Mouse (Mus musculus) embryonic fibroblast, embryonic 13.5 days (primary cell): Measurements from ENCODE around the gene Bicral. TPM values are rescaled to one million over a fixed set of nuclear protein-coding genes. Genes with fewer than 3 reads are reported as not detected.
"Not testable (repeated sequence)": the region's sequence is repeated elsewhere in the genome, so short reads cannot be mapped to it uniquely, and the experiment has no call there.

Source experiments
- H3K27ac ChIP-seq: 2 replicates; pipeline ENCODE4 v1.5.1; 2012; ENCODE audit warnings: low read length, control low read depth, inconsistent platforms; ENCODE audit not compliant: insufficient read depth
- H3K4me1 ChIP-seq: 2 replicates; pipeline ENCODE4 v1.6.1; 2011; ENCODE audit warnings: low read length; ENCODE audit not compliant: control insufficient read depth, insufficient read depth
- H3K4me3 ChIP-seq: 2 replicates; pipeline ENCODE4 v1.5.1; 2011; ENCODE audit warnings: mild to moderate bottlenecking, control low read depth, low read length; ENCODE audit not compliant: insufficient read depth
- CTCF ChIP-seq: IDR thresholded peaks from 2 replicates; pipeline ENCODE4 v1.5.1; 2011; ENCODE audit warnings: mild to moderate bottlenecking, control low read depth, low read length, moderate library complexity, borderline replicate concordance; ENCODE audit not compliant: insufficient read depth
- POLR2A ChIP-seq: IDR thresholded peaks from 2 replicates; pipeline ENCODE4 v1.6.1; 2011; ENCODE audit warnings: low read depth, mild to moderate bottlenecking, control low read depth, low read length, moderate library complexity
- polyA plus RNA-seq: library from polyadenylated mRNA; stranded (reverse); fragments of >200 nt; gene quantifications from 2 replicates; pipeline ENCODE4 v1.2.4, GENCODE M21; 2011; ENCODE audit warnings: low read depth; ENCODE audit not compliant: missing spikeins, insufficient read length

Gene Bicral
- polyA plus RNA-seq, 1 experiment = 14.0 TPM

- Histone ChIP-seq H3K4me3 (peak overlapping the region; percentile 95), H3K27ac (peak overlapping the region; percentile 100), H3K4me1 (peaks cover 10% of the 10 kb centered on the region)
- no peak; the same call in 1 of the 2 replicates for TF ChIP-seq POLR2A
- no peak for TF ChIP-seq CTCF
These were observed 1.6 kb downstream of the Bicral start for GRCm38 (mm10) chr17:46856471-46857360.

- no peak; the same call in 1 of the 2 replicates for TF ChIP-seq POLR2A
- TF ChIP-seq CTCF = no peak
- peaks cover 10% of the 10 kb centered on the region for H3K4me1 ChIP-seq
- H3K4me3 ChIP-seq = peak overlapping the region; percentile 95
- peak overlapping the region; percentile 100 for H3K27ac ChIP-seq
These were observed 2.2 kb downstream of the Bicral start for GRCm38 (mm10) chr17:46856107-46856388.

GRCm38 (mm10) chr17:46855328-46856106, 2.8 kb downstream of the Bicral start:
- Histone ChIP-seq H3K4me1 (peaks cover 10% of the 10 kb centered on the region), H3K4me3 (peak overlapping the region; percentile 95), H3K27ac (peak overlapping the region; percentile 100)
- TF ChIP-seq POLR2A (peak; percentile 30; the same call in 1 of the 2 replicates), CTCF (no peak)

GRCm38 (mm10) chr17:46854640-46855110, 3.6 kb downstream of the Bicral start:
- Histone ChIP-seq H3K27ac (0 out of 2 replicates have a peak overlapping the region, but pooled peaks have one; percentile 41), H3K4me3 (peak overlapping the region; percentile 9; the same call in 1 of the 2 replicates), H3K4me1 (peaks cover 10% of the 10 kb centered on the region)
- TF ChIP-seq CTCF (no peak), POLR2A (peak; percentile 54)

GRCm38 (mm10) chr17:46854096-46854495, 4.2 kb downstream of the Bicral start:
- peak; percentile 42; the same call in 1 of the 2 replicates for TF ChIP-seq POLR2A
- no peak for TF ChIP-seq CTCF
- no peak overlapping the region for H3K4me3 ChIP-seq
- no peak overlapping the region for H3K27ac ChIP-seq
- peaks cover 10% of the 10 kb centered on the region for H3K4me1 ChIP-seq

- Histone ChIP-seq H3K4me1 (peaks cover 10% of the 10 kb centered on the region), H3K4me3 (no peak overlapping the region), H3K27ac (no peak overlapping the region)
- TF ChIP-seq POLR2A (peak; percentile 68), CTCF (no peak)
These were observed 5.0 kb downstream of the Bicral start for GRCm38 (mm10) chr17:46853281-46853680.

- H3K27ac ChIP-seq = no peak overlapping the region
- peaks cover 10% of the 10 kb centered on the region for H3K4me1 ChIP-seq
- no peak overlapping the region for H3K4me3 ChIP-seq
- TF ChIP-seq CTCF (no peak), POLR2A (peak; percentile 46; the same call in 1 of the 2 replicates)
These were observed 5.6 kb downstream of the Bicral start for GRCm38 (mm10) chr17:46852725-46853124.

GRCm38 (mm10) chr17:46847206-46847605, 11.1 kb downstream of the Bicral start:
- Histone ChIP-seq H3K4me3 (no peak overlapping the region), H3K4me1 (peaks cover 6% of the 10 kb centered on the region; the same call in 1 of the 2 replicates), H3K27ac (no peak overlapping the region)
- TF ChIP-seq POLR2A (no peak), CTCF (no peak)

GRCm38 (mm10) chr17:46846573-46846972, 11.7 kb downstream of the Bicral start:
- H3K4me1 ChIP-seq, H3K4me3 ChIP-seq, H3K27ac ChIP-seq: not testable (repeated sequence)
